Mouse (Mus musculus) lung, adult 2 months (tissue): ENCODE measurements around the gene Ppp1r26. TPM values are rescaled to one million over a fixed set of nuclear protein-coding genes. Genes with fewer than 3 reads are reported as not detected.

Experiments
- DNase-seq: peaks from one replicate; pipeline ENCODE4 v3.0.0; 2022
- H3K4me1 ChIP-seq: fragments of 200-500 bp; 2 replicates; pipeline ENCODE4 v1.6.1; 2011; ENCODE audit warnings: low read length; ENCODE audit not compliant: control insufficient read depth, insufficient read depth
- H3K4me3 ChIP-seq: fragments of 200-500 bp; replicated peaks from 2 replicates; pipeline ENCODE3; 2011; ENCODE audit warnings: low read depth, mild to moderate bottlenecking, control low read depth, low read length; ENCODE audit errors: extremely low read depth
- CTCF ChIP-seq: fragments of 200-500 bp; IDR thresholded peaks from 2 replicates; pipeline ENCODE4 v1.5.1; 2011; ENCODE audit warnings: mild to moderate bottlenecking, low read length, control low read depth; ENCODE audit not compliant: insufficient read depth
- POLR2A ChIP-seq: fragments of 200-500 bp; IDR thresholded peaks from 2 replicates; pipeline ENCODE4 v1.6.1; 2011; ENCODE audit warnings: low read depth, mild to moderate bottlenecking, control low read depth, low read length, borderline replicate concordance; ENCODE audit errors: extremely low read depth
- WGBS: fragments of 180-500 bp; shearing (Covaris S2); methylation state at CpG from one replicate; pipeline ENCODE4 v1.1.7; 2018; 5-methylcytosine and 5-hydroxymethylcytosine counted together
- polyA plus RNA-seq: library from polyadenylated mRNA; depleted of rRNA; stranded (reverse); fragments of >200 nt; gene quantifications from 2 replicates; pipeline ENCODE4 v1.2.3, GENCODE M21; 2012

The Ppp1r26 gene
- polyA plus RNA-seq, 1 experiment, result 6.1 TPM

GRCm38 (mm10) chr2:28433512-28433911 lies 13.1 kb upstream of the Ppp1r26 start:
- no peak for DNase-seq
- Histone ChIP-seq H3K4me3 (no peak overlapping the region), H3K4me1 (peaks cover 3% of the 10 kb centered on the region; the same call in 1 of the 2 replicates)
- WGBS, result 11% methylated on average over 1 of the region's 2 CpGs
- TF ChIP-seq POLR2A, result no peak
- TF ChIP-seq CTCF, result no peak

- Histone ChIP-seq H3K4me3 (no peak overlapping the region), H3K4me1 (peaks cover 3% of the 10 kb centered on the region; the same call in 1 of the 2 replicates)
- no peak for DNase-seq
- TF ChIP-seq POLR2A (no peak), CTCF (no peak)
- whole genome bisulfite sequencing, result 86% methylated on average over 11 of the region's 11 CpGs
Measured at GRCm38 (mm10) chr2:28435401-28435800, 11.2 kb upstream of the Ppp1r26 start.

DNA sequence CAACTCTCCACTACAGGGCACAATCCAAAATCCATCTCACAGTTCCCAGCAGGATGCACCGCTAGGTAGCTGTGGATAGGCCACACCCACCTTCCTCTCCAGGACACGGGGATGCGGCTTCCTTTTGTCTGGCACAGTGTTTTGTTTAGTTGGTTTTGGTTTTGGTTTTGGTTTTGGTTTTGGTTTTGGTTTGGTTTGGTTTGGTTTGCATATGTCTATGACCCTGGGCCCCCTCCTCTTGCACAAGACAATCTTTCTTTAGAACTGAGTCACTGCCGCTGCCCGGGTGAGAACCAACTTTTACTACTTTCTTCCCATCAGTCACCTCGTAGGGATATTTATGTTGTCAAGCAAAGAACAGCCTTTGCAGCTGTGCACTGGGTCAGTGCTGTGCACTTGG lies 5.8 kb upstream of the Ppp1r26 start:
- Histone ChIP-seq H3K4me1 (no peaks in the 10 kb centered on the region), H3K4me3 (no peak overlapping the region)
- no peak for DNase-seq
- TF ChIP-seq POLR2A (no peak), CTCF (no peak)
- WGBS, result 32% methylated on average over 6 of the region's 6 CpGs

DNA sequence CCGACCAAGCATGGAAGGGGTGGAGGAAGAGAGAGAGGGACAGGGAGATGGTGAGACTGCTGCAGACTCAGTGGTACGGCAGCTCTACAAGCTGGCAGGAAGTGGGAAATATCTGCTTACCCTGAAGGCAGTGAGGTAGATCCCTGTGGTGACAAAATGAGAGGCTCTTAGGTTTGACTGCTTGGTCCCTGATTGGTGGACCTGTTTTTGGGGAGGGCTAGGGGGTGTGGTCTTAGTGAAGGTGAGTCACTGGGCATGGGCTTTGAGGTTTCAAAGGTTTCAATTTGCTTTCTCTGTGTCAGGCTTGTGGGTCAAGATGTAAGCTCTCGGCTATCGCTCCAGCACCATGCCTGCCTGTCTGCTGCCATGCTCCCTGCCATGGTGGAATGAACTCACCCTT lies 1.5 kb upstream of the Ppp1r26 start:
- WGBS, result 81% methylated on average over 4 of the region's 4 CpGs
- no peak for TF ChIP-seq POLR2A
- TF ChIP-seq CTCF, result no peak

DNA sequence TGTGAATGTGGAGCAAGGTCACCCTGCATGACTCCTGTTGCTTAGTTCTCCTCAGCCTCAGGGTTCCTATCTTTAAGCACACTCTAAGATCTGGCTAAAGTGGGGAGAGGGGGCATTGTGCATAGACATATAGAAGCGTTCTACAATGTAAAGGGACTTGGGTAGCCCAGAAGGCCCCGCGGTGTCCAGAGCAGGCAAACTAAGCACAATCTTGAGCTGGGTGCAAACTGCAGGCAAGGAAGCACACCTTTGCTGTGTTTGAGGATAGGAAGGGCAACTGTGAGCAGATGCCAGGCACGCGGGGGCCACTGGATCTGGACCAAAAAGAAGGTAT lies 452 bp upstream of the Ppp1r26 start:
- H3K4me1 ChIP-seq, result 0 out of 2 replicates have a peak, but pooled peaks cover 3% of the 10 kb centered on the region
- TF ChIP-seq POLR2A, result no peak
- TF ChIP-seq CTCF, result no peak
- DNase-seq, result no peak
- H3K4me3 ChIP-seq, result peak overlapping the region; percentile 42
- 10% methylated on average over 5 of the region's 5 CpGs for WGBS

More for the DNA sequence above, 1.5 kb upstream of the Ppp1r26 start:
- Histone ChIP-seq H3K4me1 (0 out of 2 replicates have a peak, but pooled peaks cover 3% of the 10 kb centered on the region), H3K4me3 (no peak overlapping the region)
- no peak for DNase-seq

DNA sequence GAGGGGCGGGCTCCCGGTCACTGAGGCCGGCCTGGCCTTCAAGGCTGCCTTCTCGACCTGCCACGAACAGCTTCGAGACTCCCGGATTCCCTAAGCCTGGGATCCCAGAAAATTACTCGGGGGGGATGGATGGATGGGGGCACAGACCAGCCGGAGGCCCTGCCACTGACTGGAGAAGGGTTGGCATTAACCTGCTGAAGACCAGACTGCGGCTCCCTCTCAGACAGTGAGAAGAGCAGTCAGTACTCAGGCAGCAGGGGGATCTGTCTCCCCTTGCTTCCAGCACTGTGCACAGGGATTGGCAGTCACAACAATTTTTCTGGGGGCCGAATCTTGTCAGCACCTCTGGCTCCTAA lies 693 bp downstream of the Ppp1r26 start:
- DNase-seq, result no peak
- 6% methylated on average over 11 of the region's 11 CpGs for WGBS
- Histone ChIP-seq H3K4me1 (0 out of 2 replicates have a peak, but pooled peaks cover 3% of the 10 kb centered on the region), H3K4me3 (peak overlapping the region; percentile 42)
- TF ChIP-seq POLR2A (no peak), CTCF (no peak)

DNA sequence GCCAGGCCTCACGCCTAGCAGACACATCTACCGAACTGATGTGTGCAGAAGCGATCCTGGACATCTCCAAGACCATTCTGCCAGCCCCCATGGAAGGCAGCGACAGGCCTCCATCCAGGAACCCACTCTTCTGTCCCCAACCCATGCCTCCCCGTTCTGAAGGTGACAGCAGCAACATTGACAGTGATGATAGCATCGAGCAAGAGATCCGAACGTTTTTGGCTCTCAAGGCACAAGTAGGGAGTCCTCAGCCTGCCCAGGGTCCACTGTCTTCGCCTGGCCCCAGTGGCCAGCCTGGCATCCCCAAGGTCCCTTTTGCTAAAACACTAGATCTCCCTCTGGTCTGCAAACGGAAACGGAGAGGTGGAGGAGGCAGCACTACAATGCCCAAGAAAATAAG lies 5.1 kb downstream of the Ppp1r26 start:
- H3K4me3 ChIP-seq, result no peak overlapping the region
- H3K4me1 ChIP-seq, result 0 out of 2 replicates have a peak, but pooled peaks cover 3% of the 10 kb centered on the region
- no peak for DNase-seq
- WGBS, result 91% methylated on average over 11 of the region's 11 CpGs
- TF ChIP-seq POLR2A (no peak), CTCF (no peak)

- no peak for DNase-seq
- WGBS, result 81% methylated on average over 6 of the region's 6 CpGs
- Histone ChIP-seq H3K4me1 (no peaks in the 10 kb centered on the region), H3K4me3 (no peak overlapping the region)
- TF ChIP-seq POLR2A (no peak), CTCF (no peak)
Measured at GRCm38 (mm10) chr2:28453539-28453938, 6.9 kb downstream of the Ppp1r26 start.

GRCm38 (mm10) chr2:28456616-28457015 lies 10.0 kb downstream of the Ppp1r26 start:
- 74% methylated on average over 1 of the region's 1 CpGs for WGBS
- TF ChIP-seq POLR2A (no peak), CTCF (no peak)
- H3K4me1 ChIP-seq, result no peaks in the 10 kb centered on the region
- DNase-seq, result no peak
- no peak overlapping the region for H3K4me3 ChIP-seq

DNA sequence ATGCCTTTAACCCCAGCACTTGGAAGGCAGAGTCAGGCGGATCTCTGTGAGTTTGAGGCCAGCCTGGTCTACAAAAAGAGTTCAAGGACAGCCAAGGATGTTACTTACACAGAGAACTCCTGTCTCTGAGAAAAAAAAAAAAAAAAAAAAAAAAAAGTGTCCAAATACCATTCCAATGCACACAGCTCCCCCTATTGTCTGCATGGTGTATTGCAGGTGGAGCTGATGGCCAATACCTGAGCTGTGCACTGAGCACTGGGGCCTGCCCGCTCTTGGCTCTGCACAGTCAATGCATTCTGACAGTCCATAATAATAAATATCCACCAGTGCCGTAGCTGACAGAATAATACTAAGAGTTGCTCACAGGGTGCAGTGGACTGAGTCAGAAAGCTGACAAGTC lies 17.3 kb downstream of the Ppp1r26 start:
- DNase-seq, result peak; percentile 69
- no peak overlapping the region for H3K4me3 ChIP-seq
- 43% methylated on average over 3 of the region's 3 CpGs for WGBS
- TF ChIP-seq POLR2A (no peak), CTCF (peak; percentile 69)
- H3K4me1 ChIP-seq, result peaks cover 2% of the 10 kb centered on the region; the same call in 1 of the 2 replicates
